Mouse (Mus musculus): Measurements from ENCODE around the gene Gm7682.
"Not testable (repeated sequence)": the region's sequence is repeated elsewhere in the genome, so short reads cannot be mapped to it uniquely, and the experiment has no call there.

The Gm7682 gene

GRCm38 (mm10) chr5:94445484-94445883 is at the start of gene Gm7682:
Gene Gm7682, plus strand, starts transcription at chr5:94445784.
- not testable (repeated sequence) for DNase-seq
